Mouse (Mus musculus) neural tube, embryonic 11.5 days (tissue): ENCODE measurements around the gene H2-Oa. TPM values are rescaled to one million over a fixed set of nuclear protein-coding genes. Genes with fewer than 3 reads are reported as not detected.

ENCODE experiments used
- ATAC-seq: fragments of 200-750 bp; cut with Nextera tagmentation; 2 replicates; pipeline ENCODE4 v1.8.0; 2017; ENCODE audit warnings: moderate number of reproducible peaks, mild to moderate bottlenecking, moderate TSS enrichment, moderate library complexity; ENCODE audit not compliant: insufficient read depth, low FRiP score, low TSS enrichment
- DNase-seq: peaks from one replicate; pipeline ENCODE4 v3.0.0-alpha.2; 2015; ENCODE audit warnings: low spot score
- H3K27ac ChIP-seq: fragments of 300-500 bp; sonication (generic); 2 replicates; pipeline ENCODE4 v1.5.1; 2014; ENCODE audit warnings: low read depth, mild to moderate bottlenecking, low read length
- H3K27me3 ChIP-seq: fragments of 300-500 bp; sonication (generic); 2 replicates; pipeline ENCODE4 v1.6.1; 2014; ENCODE audit warnings: mild to moderate bottlenecking, low read length, mixed read lengths; ENCODE audit not compliant: control insufficient read depth, insufficient read depth
- H3K36me3 ChIP-seq: fragments of 300-500 bp; sonication (generic); 2 replicates; pipeline ENCODE4 v1.6.1; 2014; ENCODE audit warnings: mild to moderate bottlenecking, low read length, moderate library complexity, mixed read lengths; ENCODE audit not compliant: control insufficient read depth, insufficient read depth
- H3K4me1 ChIP-seq: fragments of 300-500 bp; sonication (generic); 2 replicates; pipeline ENCODE4 v1.6.1; 2014; ENCODE audit warnings: low read length, mixed read lengths; ENCODE audit not compliant: control insufficient read depth, insufficient read depth
- H3K4me2 ChIP-seq: fragments of 300-500 bp; sonication (generic); 2 replicates; pipeline ENCODE4 v1.6.1; 2014; ENCODE audit warnings: low read depth, mild to moderate bottlenecking, moderate library complexity
- H3K4me3 ChIP-seq: fragments of 300-500 bp; sonication (generic); 2 replicates; pipeline ENCODE4 v1.5.1; 2014; ENCODE audit warnings: low read depth, low read length
- H3K9ac ChIP-seq: fragments of 300-500 bp; sonication (generic); 2 replicates; pipeline ENCODE4 v1.6.1; 2014; ENCODE audit warnings: mild to moderate bottlenecking, low read length
- H3K9me3 ChIP-seq: fragments of 300-500 bp; sonication (generic); 2 replicates; pipeline ENCODE4 v1.6.1; 2016; ENCODE audit warnings: low read length; ENCODE audit not compliant: control insufficient read depth
- WGBS: fragments of 180-500 bp; shearing (Covaris S2); extraction: QIAGEN DNeasy Blood & Tissue Kit; methylation state at CpG from one replicate; pipeline ENCODE4 v1.1.7; 2014; 5-methylcytosine and 5-hydroxymethylcytosine counted together
- polyA plus RNA-seq: library from polyadenylated mRNA; unstranded; fragments of >200 nt; fragmentation: Nextera tagmentation; extraction: Ambion mirVana; gene quantifications from 2 replicates; pipeline ENCODE4 v1.2.1, GENCODE M21; 2014

H2-Oa gene
- polyA plus RNA-seq, 1 experiment from 2014 or later, result 0.93 TPM

GRCm38 (mm10) chr17:34096497-34097010 is 4.4 kb downstream of the H2-Oa start:
- DNase-seq, result no peak
- Histone ChIP-seq H3K36me3 (no peaks in the 10 kb centered on the region), H3K27ac (no peak overlapping the region), H3K4me2 (no peak overlapping the region), H3K9me3 (no peaks in the 10 kb centered on the region), H3K4me3 (no peak overlapping the region), H3K4me1 (0 out of 2 replicates have a peak, but pooled peaks cover 2% of the 10 kb centered on the region), H3K9ac (no peak overlapping the region), H3K27me3 (no peaks in the 10 kb centered on the region)
- WGBS, result 72% methylated on average over 3 of the region's 3 CpGs
- ATAC-seq, result no peak

DNA sequence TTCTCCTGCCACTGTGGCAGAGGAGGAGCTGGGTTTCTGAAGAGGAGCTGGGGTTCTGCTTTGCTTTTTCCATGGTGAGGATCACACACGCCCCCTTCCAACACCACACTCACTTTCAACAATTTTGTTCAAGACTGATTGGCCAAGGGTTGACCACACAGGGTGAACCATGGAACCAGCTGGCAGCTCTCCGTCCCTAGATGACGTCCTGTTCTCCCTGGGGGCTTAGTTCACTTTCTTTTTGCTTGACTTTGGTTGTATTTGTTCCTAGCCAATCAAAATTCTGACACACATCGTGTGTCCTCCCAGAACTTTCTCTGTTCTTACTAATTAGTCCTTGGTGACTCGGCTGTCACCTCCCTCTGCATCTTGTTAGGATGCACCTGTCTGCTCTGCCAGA is 5.1 kb downstream of the H2-Oa start:
- Histone ChIP-seq H3K36me3 (no peaks in the 10 kb centered on the region), H3K9ac (no peak overlapping the region), H3K9me3 (no peaks in the 10 kb centered on the region), H3K4me2 (no peak overlapping the region), H3K27me3 (no peaks in the 10 kb centered on the region), H3K27ac (no peak overlapping the region), H3K4me3 (no peak overlapping the region), H3K4me1 (0 out of 2 replicates have a peak, but pooled peaks cover 4% of the 10 kb centered on the region)
- ATAC-seq (no peak), DNase-seq (no peak)
- 63% methylated on average over 5 of the region's 5 CpGs for WGBS

DNA sequence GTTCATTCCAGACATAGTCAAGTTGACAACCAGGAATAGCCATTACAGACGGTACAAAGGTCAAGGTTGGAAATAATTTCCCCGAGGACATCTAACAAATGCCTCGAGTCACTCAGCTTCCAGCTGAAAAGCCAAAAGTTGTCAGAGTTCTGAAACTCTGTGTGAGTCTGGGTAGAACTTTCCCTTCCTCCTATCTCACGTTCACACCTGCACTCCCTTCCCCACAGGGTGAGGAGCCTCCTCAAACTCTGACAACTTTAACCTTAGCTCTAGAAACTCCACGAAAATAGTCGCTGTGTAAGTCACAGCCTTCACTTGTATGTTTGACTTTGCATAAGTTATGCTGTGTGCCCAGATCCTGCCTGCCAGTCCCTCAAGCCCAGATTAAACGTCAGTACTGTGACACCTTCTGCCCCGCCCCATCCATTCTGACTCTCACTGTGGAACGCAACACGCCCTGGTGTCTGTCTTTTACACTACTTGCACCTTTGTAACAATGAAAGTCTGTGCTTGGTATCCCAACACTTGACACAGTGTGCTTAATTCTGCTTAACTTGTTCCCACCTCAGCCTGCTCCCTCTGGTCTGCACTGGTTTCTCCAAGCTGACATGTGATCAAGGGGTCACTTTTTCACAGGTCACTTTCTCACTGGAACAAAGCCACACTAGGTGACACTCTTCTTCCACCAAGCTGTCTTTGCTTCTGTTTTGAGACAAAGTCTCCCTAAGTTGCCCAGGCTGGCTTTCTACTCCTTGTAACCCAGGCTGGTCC is 6.8 kb downstream of the H2-Oa start:
- H3K9me3 ChIP-seq, result no peaks in the 10 kb centered on the region
- ATAC-seq (no peak), DNase-seq (no peak)
- 60% methylated on average over 10 of the region's 10 CpGs for WGBS
- no peak overlapping the region for H3K9ac ChIP-seq
- H3K27ac ChIP-seq, result no peak overlapping the region
- no peak overlapping the region for H3K4me2 ChIP-seq
- no peak overlapping the region for H3K4me3 ChIP-seq
- H3K27me3 ChIP-seq, result no peaks in the 10 kb centered on the region
- no peaks in the 10 kb centered on the region for H3K36me3 ChIP-seq
- H3K4me1 ChIP-seq, result 0 out of 2 replicates have a peak, but pooled peaks cover 4% of the 10 kb centered on the region

- Histone ChIP-seq H3K4me1 (0 out of 2 replicates have a peak, but pooled peaks cover 4% of the 10 kb centered on the region), H3K9me3 (no peaks in the 10 kb centered on the region), H3K27ac (no peak overlapping the region), H3K9ac (no peak overlapping the region), H3K27me3 (no peaks in the 10 kb centered on the region), H3K4me2 (no peak overlapping the region), H3K36me3 (no peaks in the 10 kb centered on the region), H3K4me3 (no peak overlapping the region)
- 68% methylated on average over 5 of the region's 5 CpGs for WGBS
- no peak for DNase-seq
- no peak for ATAC-seq
Measured at GRCm38 (mm10) chr17:34099531-34099930, 7.4 kb downstream of the H2-Oa start.

- DNase-seq (no peak), ATAC-seq (0 out of 2 replicates have a peak, but pooled peaks have one; percentile 23)
- 0 out of 2 replicates have a peak, but pooled peaks cover 4% of the 10 kb centered on the region for H3K4me1 ChIP-seq
- no peaks in the 10 kb centered on the region for H3K9me3 ChIP-seq
- no peaks in the 10 kb centered on the region for H3K27me3 ChIP-seq
- H3K9ac ChIP-seq, result no peak overlapping the region
- H3K27ac ChIP-seq, result no peak overlapping the region
- H3K36me3 ChIP-seq, result no peaks in the 10 kb centered on the region
- H3K4me3 ChIP-seq, result no peak overlapping the region
- 37% methylated on average over 5 of the region's 5 CpGs for WGBS
- no peak overlapping the region; the same call in 1 of the 2 replicates for H3K4me2 ChIP-seq
Measured at GRCm38 (mm10) chr17:34101185-34101584, 9.0 kb downstream of the H2-Oa start.

DNA sequence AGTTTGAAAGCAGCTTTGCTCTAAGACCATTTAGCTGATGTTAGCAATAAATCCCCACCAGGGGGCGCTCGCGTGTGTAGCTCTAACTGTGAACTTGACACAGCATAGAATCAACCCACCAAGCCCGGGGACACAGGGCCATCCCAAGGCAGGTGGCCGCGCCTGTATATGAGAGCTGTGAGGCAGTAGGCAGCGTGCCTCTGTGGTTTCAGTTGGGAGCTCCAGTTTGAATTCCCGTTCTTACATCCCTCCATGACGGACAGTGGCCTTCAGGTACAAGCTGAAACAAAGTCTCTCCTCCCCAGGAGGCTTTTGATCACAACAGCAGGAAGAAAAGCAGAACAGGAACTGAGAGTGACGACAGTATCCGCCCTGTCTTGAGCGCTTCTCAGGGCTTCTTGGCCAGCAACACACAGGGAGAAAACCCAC is 9.5 kb downstream of the H2-Oa start:
- ATAC-seq, result 0 out of 2 replicates have a peak, but pooled peaks have one; percentile 27
- 6% methylated on average over 12 of the region's 12 CpGs for WGBS
- Histone ChIP-seq H3K4me2 (peak overlapping the region; percentile 28; the same call in 1 of the 2 replicates), H3K4me3 (0 out of 2 replicates have a peak overlapping the region, but pooled peaks have one; percentile 8), H3K9ac (no peak overlapping the region; the same call in 1 of the 2 replicates), H3K9me3 (no peaks in the 10 kb centered on the region), H3K4me1 (0 out of 2 replicates have a peak, but pooled peaks cover 4% of the 10 kb centered on the region), H3K27ac (no peak overlapping the region), H3K36me3 (no peaks in the 10 kb centered on the region), H3K27me3 (no peaks in the 10 kb centered on the region)
- DNase-seq, result peak; percentile 93

DNA sequence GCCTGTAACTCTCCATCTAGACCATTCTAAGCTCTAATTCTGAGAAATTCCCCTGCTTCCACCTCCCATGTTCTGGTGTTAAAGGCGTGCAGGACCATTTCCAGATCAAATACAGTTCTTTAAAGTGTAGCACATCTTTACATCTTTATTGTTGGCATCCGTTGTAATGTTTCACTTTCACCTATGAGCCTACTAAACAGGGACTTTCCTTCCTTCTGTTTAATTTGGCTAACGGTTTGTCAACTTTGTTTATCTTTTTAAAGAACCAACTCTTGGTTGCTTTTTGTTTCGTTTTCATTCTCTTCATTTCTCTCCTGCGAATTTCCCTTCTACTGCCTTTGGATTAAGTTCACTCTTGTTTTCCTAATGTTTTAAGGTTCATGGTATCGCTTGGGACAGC is 10.7 kb downstream of the H2-Oa start:
- Histone ChIP-seq H3K4me3 (no peak overlapping the region), H3K27me3 (no peaks in the 10 kb centered on the region), H3K36me3 (no peaks in the 10 kb centered on the region), H3K4me1 (0 out of 2 replicates have a peak, but pooled peaks cover 4% of the 10 kb centered on the region), H3K27ac (no peak overlapping the region), H3K4me2 (no peak overlapping the region), H3K9me3 (no peaks in the 10 kb centered on the region), H3K9ac (no peak overlapping the region)
- ATAC-seq (no peak), DNase-seq (no peak)
- WGBS, result 80% methylated on average over 6 of the region's 6 CpGs

DNA sequence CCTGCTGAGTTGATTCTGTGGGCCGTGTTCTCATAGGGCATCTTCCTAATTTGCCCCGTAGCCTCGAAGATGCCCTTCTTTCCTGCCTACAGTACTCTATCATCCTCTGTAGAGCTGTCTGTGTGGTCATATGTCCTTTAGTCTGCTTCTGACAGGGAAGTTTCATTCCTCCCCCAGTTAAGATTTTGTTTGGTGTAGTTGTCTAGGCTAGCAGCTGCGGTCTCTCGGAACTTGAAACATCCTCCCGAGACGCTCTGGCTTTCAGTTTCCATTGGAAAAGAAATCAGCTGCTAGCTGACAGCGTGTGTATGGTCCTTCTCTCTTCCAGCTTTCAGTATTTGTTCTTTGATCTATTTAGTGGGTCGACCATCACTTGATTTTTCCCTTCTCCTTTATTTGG is 12.7 kb downstream of the H2-Oa start:
- no peak overlapping the region for H3K27ac ChIP-seq
- H3K4me2 ChIP-seq, result no peak overlapping the region
- H3K4me3 ChIP-seq, result no peak overlapping the region
- H3K27me3 ChIP-seq, result no peaks in the 10 kb centered on the region
- 0 out of 2 replicates have a peak, but pooled peaks cover 4% of the 10 kb centered on the region for H3K4me1 ChIP-seq
- H3K9me3 ChIP-seq, result no peaks in the 10 kb centered on the region
- DNase-seq (no peak), ATAC-seq (no peak)
- H3K36me3 ChIP-seq, result no peaks in the 10 kb centered on the region
- WGBS, result 88% methylated on average over 9 of the region's 9 CpGs
- no peak overlapping the region for H3K9ac ChIP-seq
